Mouse (Mus musculus): ENCODE measurements at regions not wholly inside any gene's neighbourhood (a gene's known extent, or its start where the extent isn't known, plus 50 kb on each side); places are given as distances from the start of the nearest gene placed in this dataset.

GRCm38 (mm10) chr1:166794622-166795244, 113.1 kb upstream of the Fmo9 start:
- no peak overlapping the region for H3K9ac ChIP-seq
- H3K4me2 ChIP-seq: no peak overlapping the region
- H3K9me3 ChIP-seq: no peaks in the 10 kb centered on the region
- WGBS: 48% methylated on average over 14 of the region's 14 CpGs
- 0 out of 2 replicates have a peak, but pooled peaks cover 6% of the 10 kb centered on the region for H3K4me1 ChIP-seq
- no peak overlapping the region for H3K27ac ChIP-seq
- H3K4me3 ChIP-seq: no peak overlapping the region
- no peaks in the 10 kb centered on the region for H3K36me3 ChIP-seq (replicated peaks)
- ATAC-seq (replicated peaks): 0 out of 2 replicates have a peak, but pooled peaks have one; percentile 17
- H3K27me3 ChIP-seq (replicated peaks): no peaks in the 10 kb centered on the region

GRCm38 (mm10) chr1:166795613-166796012, 114.0 kb upstream of the Fmo9 start:
- Histone ChIP-seq H3K4me2 (no peak overlapping the region), H3K27ac (no peak overlapping the region), H3K36me3 (replicated peaks) (no peaks in the 10 kb centered on the region), H3K9ac (no peak overlapping the region), H3K4me1 (0 out of 2 replicates have a peak, but pooled peaks cover 6% of the 10 kb centered on the region), H3K9me3 (no peaks in the 10 kb centered on the region), H3K27me3 (replicated peaks) (no peaks in the 10 kb centered on the region), H3K4me3 (no peak overlapping the region)
- ATAC-seq (replicated peaks): no peak
- 85% methylated on average over 4 of the region's 4 CpGs for WGBS

DNA sequence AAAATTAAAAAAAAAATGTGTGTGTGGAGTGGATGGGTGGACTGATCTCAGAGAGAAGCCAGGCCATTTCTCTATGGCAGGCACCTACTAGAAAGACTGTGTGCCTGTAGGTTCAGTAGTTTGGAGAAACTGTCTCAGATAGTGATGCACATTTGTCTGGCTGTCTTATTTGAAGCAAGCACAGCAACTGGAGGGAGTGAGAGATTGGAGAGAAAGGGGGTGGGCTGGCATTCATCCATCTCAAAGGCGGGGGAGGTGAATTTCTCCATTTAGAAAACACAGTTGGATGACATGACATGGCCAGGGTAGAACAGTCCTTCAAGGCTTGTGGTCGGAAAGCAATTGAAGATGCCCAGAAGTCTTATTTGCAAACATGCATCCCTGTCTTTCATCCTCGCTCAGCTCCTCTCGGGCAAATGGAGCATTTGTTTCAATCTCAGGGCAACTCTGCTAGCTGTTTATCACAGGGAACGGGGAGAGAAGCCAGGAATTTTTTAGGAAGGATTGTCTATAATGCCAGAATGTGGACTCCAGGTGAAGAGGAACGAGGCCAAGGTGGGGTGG, 114.8 kb upstream of the Fmo9 start:
- Histone ChIP-seq H3K27ac (no peak overlapping the region), H3K36me3 (replicated peaks) (no peaks in the 10 kb centered on the region), H3K27me3 (replicated peaks) (no peaks in the 10 kb centered on the region), H3K9me3 (no peaks in the 10 kb centered on the region), H3K4me1 (0 out of 2 replicates have a peak, but pooled peaks cover 6% of the 10 kb centered on the region), H3K4me3 (no peak overlapping the region), H3K4me2 (no peak overlapping the region), H3K9ac (no peak overlapping the region)
- ATAC-seq (replicated peaks): no peak
- 62% methylated on average over 6 of the region's 6 CpGs for WGBS

DNA sequence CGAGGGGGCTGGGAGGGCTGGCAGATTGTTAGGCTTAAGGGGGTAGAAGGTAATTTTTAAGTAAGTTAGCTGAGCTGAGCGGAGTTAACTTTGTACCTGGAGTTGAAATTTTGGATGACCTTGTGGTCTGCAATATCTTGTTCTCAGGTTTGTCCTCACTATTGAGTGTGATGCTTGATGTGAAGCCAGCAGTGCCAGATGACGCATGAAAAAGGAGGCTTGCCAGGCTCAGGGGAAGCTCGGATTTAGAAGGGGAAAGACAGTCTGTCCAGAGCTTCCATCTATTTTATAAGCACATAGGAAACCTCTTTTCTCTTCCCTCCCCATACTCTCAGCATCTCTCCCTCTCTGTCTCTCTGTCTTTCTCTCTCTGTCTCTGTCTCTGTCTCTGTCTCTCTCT, 115.3 kb upstream of the Fmo9 start:
- WGBS: 76% methylated on average over 4 of the region's 4 CpGs
- Histone ChIP-seq H3K27ac (no peak overlapping the region), H3K4me1 (0 out of 2 replicates have a peak, but pooled peaks cover 6% of the 10 kb centered on the region), H3K4me2 (no peak overlapping the region), H3K9me3 (no peaks in the 10 kb centered on the region), H3K27me3 (replicated peaks) (no peaks in the 10 kb centered on the region), H3K36me3 (replicated peaks) (no peaks in the 10 kb centered on the region), H3K4me3 (no peak overlapping the region), H3K9ac (no peak overlapping the region)
- ATAC-seq (replicated peaks): no peak

DNA sequence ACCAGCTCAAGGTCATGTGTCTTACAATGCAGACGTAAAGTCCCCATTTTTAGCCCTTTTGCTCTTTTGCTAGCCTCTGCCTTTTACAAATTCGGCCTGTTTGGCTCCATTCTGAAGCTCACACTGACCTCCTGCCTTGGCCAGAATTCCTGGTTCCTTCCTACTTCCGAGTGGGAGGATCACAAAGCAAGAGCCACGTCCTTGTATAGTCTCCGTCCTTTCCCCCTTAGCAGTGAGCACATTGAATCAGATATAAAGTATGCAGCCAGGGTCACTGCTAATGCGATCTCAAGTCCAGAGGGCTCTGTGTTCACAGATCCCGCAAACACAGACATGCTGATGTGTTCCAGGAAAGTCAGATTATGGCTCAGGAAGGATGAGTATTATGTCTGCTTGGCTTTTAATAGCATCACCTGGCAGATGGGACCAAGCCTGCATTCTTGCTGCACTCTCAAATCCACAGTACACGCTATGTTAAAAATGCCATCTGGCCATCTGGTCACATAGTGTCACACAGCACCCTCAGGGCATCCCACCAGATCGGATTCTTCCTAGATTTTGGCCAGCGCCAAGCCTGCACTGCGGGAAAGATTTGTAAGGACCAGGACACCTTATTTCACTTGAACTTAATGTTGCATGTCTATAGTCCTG, 119.4 kb upstream of the Fmo9 start:
- Histone ChIP-seq H3K9me3 (no peaks in the 10 kb centered on the region), H3K27me3 (replicated peaks) (no peaks in the 10 kb centered on the region), H3K4me1 (0 out of 2 replicates have a peak, but pooled peaks cover 6% of the 10 kb centered on the region), H3K27ac (no peak overlapping the region), H3K4me3 (no peak overlapping the region), H3K4me2 (no peak overlapping the region), H3K9ac (no peak overlapping the region), H3K36me3 (replicated peaks) (no peaks in the 10 kb centered on the region)
- ATAC-seq (replicated peaks): no peak
- WGBS: 76% methylated on average over 11 of the region's 11 CpGs

- WGBS: 51% methylated on average over 4 of the region's 4 CpGs
- H3K36me3 ChIP-seq (replicated peaks): no peaks in the 10 kb centered on the region
- no peak overlapping the region for H3K9ac ChIP-seq
- H3K4me2 ChIP-seq: no peak overlapping the region
- H3K4me3 ChIP-seq: no peak overlapping the region
- H3K27ac ChIP-seq: no peak overlapping the region
- no peaks in the 10 kb centered on the region for H3K9me3 ChIP-seq
- H3K4me1 ChIP-seq: no peaks in the 10 kb centered on the region
- H3K27me3 ChIP-seq (replicated peaks): no peaks in the 10 kb centered on the region
- no peak for ATAC-seq (replicated peaks)
Observed at GRCm38 (mm10) chr1:166801929-166802328, 120.3 kb upstream of the Fmo9 start.

DNA sequence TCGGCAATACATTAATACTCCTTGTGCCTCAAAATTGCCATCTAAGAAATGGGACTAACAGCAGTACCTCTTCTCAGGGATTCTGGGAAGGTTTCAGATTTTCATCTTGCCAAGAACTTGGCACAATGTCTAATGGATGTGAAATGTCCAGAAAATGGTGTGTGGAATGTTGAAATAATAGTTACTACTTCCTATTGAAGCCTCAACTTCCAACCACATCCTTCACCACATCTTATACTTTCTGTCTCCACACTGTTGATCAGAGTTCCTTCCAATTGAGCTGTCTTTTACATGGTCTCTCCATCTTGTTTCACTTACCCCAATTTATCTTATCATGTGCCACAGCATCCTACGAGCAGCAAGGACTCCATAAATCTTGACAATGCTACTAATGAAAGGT, 122.3 kb upstream of the Fmo9 start:
- no peaks in the 10 kb centered on the region for H3K4me1 ChIP-seq
- H3K27me3 ChIP-seq (replicated peaks): no peaks in the 10 kb centered on the region
- H3K4me3 ChIP-seq: no peak overlapping the region
- no peaks in the 10 kb centered on the region for H3K36me3 ChIP-seq (replicated peaks)
- H3K9me3 ChIP-seq: no peaks in the 10 kb centered on the region
- H3K27ac ChIP-seq: no peak overlapping the region
- H3K4me2 ChIP-seq: no peak overlapping the region
- 85% methylated on average over 2 of the region's 2 CpGs for WGBS
- no peak for ATAC-seq (replicated peaks)
- H3K9ac ChIP-seq: no peak overlapping the region

DNA sequence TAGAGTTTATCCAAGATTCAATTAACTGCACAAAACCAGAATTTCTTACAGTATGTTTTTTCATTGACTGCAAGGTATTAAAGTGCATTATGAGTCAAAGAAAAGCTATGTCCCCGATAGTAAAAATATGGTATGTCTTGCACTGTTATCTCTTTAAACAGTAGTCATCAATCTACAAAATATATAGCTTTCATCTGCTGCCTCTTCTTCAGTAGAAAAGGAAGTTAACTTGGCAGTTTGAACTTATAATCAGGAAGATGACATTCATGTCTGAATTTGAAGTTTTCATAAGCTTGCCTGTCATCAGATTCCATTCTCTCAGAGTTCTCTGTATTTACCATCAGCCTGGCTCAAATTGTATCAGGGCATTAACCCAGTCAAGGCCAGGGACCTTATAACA, 122.7 kb upstream of the Fmo9 start:
- H3K36me3 ChIP-seq (replicated peaks): no peaks in the 10 kb centered on the region
- no peaks in the 10 kb centered on the region for H3K27me3 ChIP-seq (replicated peaks)
- WGBS: 89% methylated on average over 1 of the region's 1 CpGs
- no peaks in the 10 kb centered on the region for H3K4me1 ChIP-seq
- H3K9ac ChIP-seq: no peak overlapping the region
- no peak overlapping the region for H3K4me3 ChIP-seq
- ATAC-seq (replicated peaks): no peak
- H3K4me2 ChIP-seq: no peak overlapping the region
- H3K27ac ChIP-seq: no peak overlapping the region
- no peaks in the 10 kb centered on the region for H3K9me3 ChIP-seq

- Histone ChIP-seq H3K36me3 (replicated peaks) (no peaks in the 10 kb centered on the region), H3K9me3 (no peaks in the 10 kb centered on the region), H3K9ac (no peak overlapping the region), H3K27ac (no peak overlapping the region), H3K4me2 (no peak overlapping the region), H3K4me1 (no peaks in the 10 kb centered on the region), H3K27me3 (replicated peaks) (no peaks in the 10 kb centered on the region), H3K4me3 (no peak overlapping the region)
- no peak for ATAC-seq (replicated peaks)
- 52% methylated on average over 7 of the region's 7 CpGs for WGBS
Observed at GRCm38 (mm10) chr1:166807163-166807945, 125.7 kb upstream of the Fmo9 start.

DNA sequence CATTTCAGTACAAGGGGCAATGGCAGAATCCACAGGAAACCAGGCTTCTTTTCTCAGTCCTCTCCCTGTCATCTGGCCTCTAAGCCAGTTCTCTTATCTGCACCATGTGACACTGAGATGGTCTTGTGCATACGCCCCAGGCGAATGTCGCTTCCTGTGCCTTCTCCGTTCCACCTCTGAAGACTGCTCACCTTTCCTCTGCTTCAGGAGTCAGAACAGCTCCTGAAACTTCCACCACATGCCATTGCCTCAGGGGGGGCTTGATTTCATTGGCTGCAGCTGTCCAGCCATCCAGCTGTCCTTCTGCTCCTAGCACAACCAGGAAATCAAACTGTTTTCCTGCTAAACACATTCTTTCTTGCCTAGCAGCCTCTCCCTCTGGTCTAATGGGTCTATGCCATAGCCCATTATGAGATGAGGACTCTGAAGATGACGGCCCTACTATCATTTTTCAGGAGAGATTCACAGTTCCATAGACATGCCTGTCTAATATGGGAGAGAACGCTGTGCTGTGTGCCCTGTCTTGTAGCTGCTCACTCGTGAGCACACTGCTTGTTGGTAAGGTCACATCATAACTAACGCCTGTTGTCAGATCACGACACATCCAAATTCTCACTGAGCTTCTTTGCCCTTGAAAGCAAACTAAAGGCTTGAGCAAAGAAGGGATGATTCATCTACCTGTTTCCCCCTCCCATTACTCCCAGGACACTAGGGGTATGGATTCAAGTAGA, 129.9 kb upstream of the Fmo9 start:
- Histone ChIP-seq H3K4me2 (no peak overlapping the region), H3K36me3 (replicated peaks) (no peaks in the 10 kb centered on the region), H3K9me3 (no peaks in the 10 kb centered on the region), H3K27ac (no peak overlapping the region), H3K9ac (no peak overlapping the region), H3K27me3 (replicated peaks) (no peaks in the 10 kb centered on the region), H3K4me1 (no peaks in the 10 kb centered on the region), H3K4me3 (no peak overlapping the region)
- WGBS: 87% methylated on average over 9 of the region's 9 CpGs
- no peak for ATAC-seq (replicated peaks)

- Histone ChIP-seq H3K9ac (no peak overlapping the region), H3K9me3 (no peaks in the 10 kb centered on the region)
- WGBS: 89% methylated on average over 7 of the region's 7 CpGs
Observed at GRCm38 (mm10) chr1:166812072-166812461, 130.4 kb upstream of the Fmo9 start.

GRCm38 (mm10) chr1:166812920-166813439, 131.3 kb upstream of the Fmo9 start:
- Histone ChIP-seq H3K36me3 (replicated peaks) (no peaks in the 10 kb centered on the region), H3K4me2 (no peak overlapping the region), H3K4me3 (no peak overlapping the region), H3K9ac (no peak overlapping the region), H3K4me1 (no peaks in the 10 kb centered on the region), H3K9me3 (no peaks in the 10 kb centered on the region), H3K27me3 (replicated peaks) (no peaks in the 10 kb centered on the region), H3K27ac (no peak overlapping the region)
- ATAC-seq (replicated peaks): no peak
- 86% methylated on average over 7 of the region's 7 CpGs for WGBS

More at GRCm38 (mm10) chr1:166812072-166812461, 130.4 kb upstream of the Fmo9 start:
- no peak for ATAC-seq (replicated peaks)
- H3K4me2 ChIP-seq: no peak overlapping the region
- no peaks in the 10 kb centered on the region for H3K4me1 ChIP-seq
- H3K4me3 ChIP-seq: no peak overlapping the region
- H3K27me3 ChIP-seq (replicated peaks): no peaks in the 10 kb centered on the region
- H3K36me3 ChIP-seq (replicated peaks): no peaks in the 10 kb centered on the region
- no peak overlapping the region for H3K27ac ChIP-seq

Measured in midbrain, embryonic 15.5 days (tissue).